Mouse (Mus musculus): ENCODE data around the gene Mt2.

Gene Mt2

DNA sequence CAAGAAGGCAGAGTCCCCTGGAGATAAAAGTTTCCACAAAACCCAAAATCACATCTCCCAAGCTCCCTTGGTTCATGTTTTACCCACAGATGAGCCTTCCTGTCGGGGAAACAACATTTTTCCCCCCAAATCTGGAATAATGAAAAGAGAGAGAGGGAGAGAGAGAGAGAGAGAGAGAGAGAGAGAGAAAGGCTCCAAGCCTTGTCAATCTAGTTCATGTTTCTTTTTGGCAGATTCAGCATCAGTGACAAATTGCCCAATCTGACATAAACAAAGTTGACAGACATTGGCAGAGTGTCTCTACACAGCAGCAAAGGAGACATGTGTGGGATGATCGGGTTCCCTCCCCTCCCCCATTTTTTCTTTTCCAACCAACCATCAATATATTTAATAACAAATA is 35.0 kb downstream of the Mt2 start:
- CTCF ChIA-PET: interaction anchor here in 2 of 4 experiments (0.7 to 1.6 kb wide), 2 partner anchors 8 to 799 kb away, joined by 4 to 5 read pairs; no protein-coding TSS in a partner anchor
- POLR2A ChIA-PET: no interaction called here

DNA sequence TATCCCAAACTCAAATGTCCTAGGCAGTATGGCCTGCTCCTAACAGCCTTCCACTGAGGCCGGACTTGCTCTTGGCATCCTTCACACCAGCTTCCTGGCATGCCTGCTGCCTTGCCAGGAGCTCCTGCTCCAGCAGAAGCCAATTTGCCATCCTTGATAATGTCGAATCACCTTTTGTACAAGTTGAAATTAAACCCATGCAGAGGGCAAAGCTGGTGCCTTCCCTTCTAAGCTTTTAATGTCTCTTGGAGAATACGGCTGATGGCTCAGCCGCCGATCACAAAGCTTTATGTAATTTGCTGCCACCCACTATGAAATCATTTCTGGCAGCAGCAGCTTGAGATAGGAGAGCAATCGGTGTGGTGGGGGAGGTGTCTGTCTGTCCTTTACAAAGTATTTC is 37.2 kb downstream of the Mt2 start:
- ChIA-PET POLR2A (interaction anchor here in 3 of 4 experiments (0.6 to 2.6 kb wide), 9 partner anchors 10 to 111 kb away, joined by 3 to 8 read pairs (median 3); partner anchors contain the start of genes Mt1 (in 1 of the 3) and Mt2 (in 1 of the 3)), CTCF (interaction anchor here in 1 of 4 experiments (1.8 kb wide), 1 partner anchor 10 kb away, joined by 4 read pairs; no protein-coding TSS in a partner anchor)

DNA sequence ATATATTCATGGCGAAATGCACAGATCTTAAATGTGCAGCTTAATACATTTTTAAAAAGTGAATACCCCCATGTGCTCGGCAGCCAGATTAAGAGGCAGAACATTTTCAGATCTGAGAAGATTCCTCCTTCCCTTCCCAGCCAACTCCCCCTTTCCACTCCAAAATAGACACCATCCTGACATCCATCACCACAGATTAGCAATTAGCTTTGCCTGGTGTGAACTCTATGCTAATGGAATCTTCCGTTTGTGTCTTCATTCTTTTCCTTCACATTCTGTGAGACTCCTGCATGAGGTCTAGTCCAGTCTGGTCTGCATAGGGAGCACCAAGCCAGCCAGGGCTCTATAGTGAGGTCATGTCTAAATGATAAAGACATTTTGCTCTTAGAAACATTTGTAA is 37.8 kb downstream of the Mt2 start:
- ChIA-PET CTCF (interaction anchor here in 3 of 4 experiments (0.6 to 1.8 kb wide), 4 partner anchors 10 to 200 kb away, joined by 3 to 7 read pairs (median 6); no protein-coding TSS in a partner anchor), POLR2A (interaction anchor here in 3 of 4 experiments (0.6 to 2.6 kb wide), 12 partner anchors 9 to 304 kb away, joined by 3 to 8 read pairs (median 3); partner anchors contain the start of genes Mt1 (in 1 of the 3) and Mt2 (in 1 of the 3))

DNA sequence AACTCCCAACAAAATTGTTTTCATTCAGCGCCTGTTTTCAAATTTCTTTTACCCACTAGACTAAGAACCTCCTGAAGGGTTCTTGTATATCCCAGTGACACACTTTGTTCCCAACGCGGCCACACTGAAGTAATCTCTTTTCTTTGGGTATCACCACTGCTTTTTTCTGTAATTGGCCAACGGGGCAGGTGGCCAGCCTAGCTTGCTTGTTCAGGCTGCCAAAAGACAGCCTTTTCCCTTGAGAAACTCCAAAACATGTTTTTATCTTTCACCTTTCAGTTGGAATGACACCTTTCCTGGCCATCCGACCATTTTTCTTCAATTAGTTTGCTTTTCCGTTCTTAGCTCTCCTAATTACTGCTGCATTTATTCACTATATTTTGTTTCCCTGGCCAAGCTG is 41.4 kb downstream of the Mt2 start:
- ChIA-PET CTCF (interaction anchor here (0.8 to 2.1 kb wide), 14 partner anchors 8 to 115 kb away, joined by 3 to 19 read pairs (median 5); partner anchors contain the start of genes Bbs2 (in 1 of the 4) and Mt1 (in 1 of the 4)), POLR2A (interaction anchor here (0.6 to 3.0 kb wide), 81 partner anchors 8 to 1312 kb away, joined by 3 to 57 read pairs (median 5); partner anchors contain the start of genes Bbs2 (in 4 of the 4), Mt2 (in 3 of the 4), Mt1 (in 2 of the 4) and Fam192a (in 1 of the 4))

DNA sequence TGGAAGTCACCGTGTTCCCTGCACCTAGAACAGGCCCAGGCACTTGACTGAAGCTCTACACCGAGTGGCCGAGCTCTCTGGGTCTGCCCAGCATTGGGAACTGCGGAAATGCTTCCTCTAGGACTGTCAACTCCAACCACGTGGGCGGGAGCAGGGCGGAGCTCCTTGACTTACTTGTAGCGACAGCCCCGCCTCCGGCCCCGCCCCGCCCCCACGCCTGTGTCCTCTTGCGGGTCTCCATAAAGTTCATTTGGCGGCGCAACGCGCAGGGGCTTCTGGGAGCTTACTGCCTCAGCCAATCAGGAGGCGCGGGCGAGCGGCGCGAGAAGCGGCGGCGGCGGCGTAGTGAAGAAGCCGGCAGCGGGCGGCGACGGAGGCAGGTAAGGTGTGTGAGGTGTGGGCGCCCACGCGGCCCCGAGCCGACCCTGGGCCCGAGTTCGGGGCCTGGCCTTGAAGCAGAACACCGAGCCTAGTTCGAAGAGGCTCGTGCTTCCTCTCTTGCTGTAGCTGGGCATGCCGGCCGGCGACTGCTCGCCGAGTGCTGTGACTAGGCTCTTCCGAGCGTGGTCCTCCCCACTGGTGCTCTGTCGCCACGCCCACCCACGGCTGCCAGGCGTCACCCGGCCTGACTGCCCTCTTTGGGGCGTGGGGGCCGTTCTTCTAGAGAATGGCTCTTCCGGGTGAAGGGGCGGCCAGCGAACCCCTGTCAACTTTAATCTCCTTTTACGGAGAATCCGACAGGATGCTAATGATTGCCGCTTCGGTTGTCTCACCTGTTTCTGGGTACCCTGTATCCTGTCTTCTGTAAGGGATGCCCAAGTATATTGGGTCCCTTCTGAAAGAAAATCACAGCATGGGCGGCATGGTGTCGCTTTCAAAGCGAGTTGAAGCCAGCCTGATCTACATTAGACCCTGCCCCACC is 42.0 kb downstream of the Mt2 start, which contains the start of gene Nup93:
TSS of gene Nup93 (plus strand) at position 313 of the 922 bp plus-strand sequence.
- ChIA-PET CTCF (interaction anchor here (0.5 to 2.1 kb wide), 15 partner anchors 9 to 145 kb away, joined by 3 to 19 read pairs (median 4); partner anchors contain the start of genes Bbs2 (in 1 of the 4) and Mt1 (in 1 of the 4)), POLR2A (interaction anchor here (0.6 to 3.0 kb wide), 89 partner anchors 9 to 1313 kb away, joined by 3 to 57 read pairs (median 5); partner anchors contain the start of genes Bbs2 (in 4 of the 4), Mt2 (in 3 of the 4), Mt1 (in 2 of the 4) and Fam192a (in 1 of the 4))
